Mouse (Mus musculus) adrenal gland, adult 10 weeks (tissue): ENCODE results near the gene Bbs12. TPM values are rescaled to one million over a fixed set of nuclear protein-coding genes. Genes with fewer than 3 reads are reported as not detected.

Experiments
- polyA plus RNA-seq: library from polyadenylated mRNA; stranded (reverse); fragments of 350-450 nt; fragmentation: Illumina TruSeq; extraction: RNeasy Lipid Tissue Mini Kit (QIAGEN cat#74804); gene quantifications from one replicate; pipeline ENCODE4 v1.2.3, GENCODE M21; 2014; ENCODE audit warnings: low read depth, low replicate concordance

The Bbs12 gene
- polyA plus RNA-seq: 12.5 TPM

DNA sequence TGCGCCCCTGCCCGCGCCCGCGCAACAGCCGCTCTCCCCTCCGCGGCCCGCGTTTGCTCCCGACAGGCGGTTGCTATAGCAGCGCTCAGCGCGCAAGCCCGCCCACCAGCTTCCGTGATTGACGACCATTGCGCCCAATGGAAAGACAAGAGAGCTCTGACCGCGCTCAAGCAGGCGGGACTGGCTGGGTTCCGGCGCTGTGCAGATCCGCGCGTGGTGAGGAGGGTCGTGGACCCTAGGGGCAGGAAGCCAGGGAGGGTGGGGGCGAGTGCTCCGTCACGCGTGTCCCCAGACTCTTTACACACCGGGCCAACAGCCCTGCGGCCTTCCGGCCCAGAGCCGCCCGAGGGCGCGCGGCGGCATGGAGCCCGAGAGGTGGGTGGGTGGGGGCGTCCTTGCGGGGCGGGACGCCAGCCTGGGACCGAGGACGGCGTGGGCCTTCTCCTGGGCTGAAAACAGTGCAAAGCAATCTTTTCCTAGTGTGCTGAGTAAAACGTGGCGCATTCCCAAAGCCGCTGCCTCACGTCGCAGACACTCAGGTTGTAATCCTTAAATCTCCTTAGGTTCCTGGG, at the start of gene Bbs12, which contains the start of gene Cetn4:
Bbs12 (plus strand) TSS at position 185 of the 572 bp plus-strand sequence.
Cetn4 (minus strand) TSS at position 339 of the 572 bp plus-strand sequence.

DNA sequence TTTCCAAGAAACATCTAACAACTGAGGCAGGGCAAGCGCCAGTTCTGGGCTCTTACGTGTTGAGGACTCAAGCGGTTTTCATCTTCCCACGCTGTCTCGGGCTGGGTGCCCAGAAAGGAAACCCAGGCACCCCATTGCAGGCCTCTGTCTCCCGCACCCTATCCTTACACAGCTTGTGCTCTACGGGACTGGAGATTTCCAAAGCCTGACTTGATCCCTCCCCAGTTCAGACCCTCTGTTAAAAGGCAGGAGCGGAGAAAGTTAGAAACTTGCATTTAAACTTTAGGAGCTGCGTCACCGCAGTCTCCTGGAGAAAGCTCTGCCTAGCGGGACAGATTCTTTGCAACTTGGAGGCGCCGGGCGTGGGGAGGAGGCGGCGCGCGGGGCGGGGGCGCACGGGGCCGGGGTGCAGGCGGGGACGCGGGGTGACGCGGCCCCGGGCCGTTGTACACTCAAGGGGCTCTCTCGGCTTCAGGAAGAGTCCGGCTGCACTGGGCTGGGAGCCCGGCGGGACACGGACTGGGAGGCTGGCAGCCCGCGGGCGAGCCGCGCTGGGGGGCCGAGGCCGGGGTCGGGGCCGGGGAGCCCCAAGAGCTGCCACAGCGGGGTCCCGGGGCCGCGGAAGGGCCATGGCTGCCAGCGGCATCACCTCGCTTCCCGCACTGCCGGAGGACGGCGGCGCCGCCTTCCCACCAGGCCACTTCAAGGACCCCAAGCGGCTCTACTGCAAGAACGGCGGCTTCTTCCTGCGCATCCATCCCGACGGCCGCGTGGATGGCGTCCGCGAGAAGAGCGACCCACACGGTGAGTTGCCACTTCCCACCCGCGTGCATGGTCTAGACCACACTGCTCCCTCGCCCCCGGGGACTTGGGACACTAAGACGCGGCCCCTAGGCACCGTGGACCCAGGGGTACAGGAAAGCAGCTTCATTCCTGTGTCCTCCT, 36.1 kb downstream of the Bbs12 start, which contains the start of gene Fgf2:
Fgf2 (plus strand) TSS at position 126 of the 945 bp plus-strand sequence.

Other genes with a start within 250 kb of the Bbs12 start
- gene Adad1, start 249.0 kb upstream of the Bbs12 start, polyA plus RNA-seq: not detected
- not detected for gene Il2, start 186.6 kb upstream of the Bbs12 start, polyA plus RNA-seq
- gene Il21, start 79.9 kb upstream of the Bbs12 start, polyA plus RNA-seq: not detected
- gene Cetn4, start 154 bp downstream of the Bbs12 start, polyA plus RNA-seq: 59.0 TPM
- gene Fgf2, start 35.8 kb downstream of the Bbs12 start, polyA plus RNA-seq: 17.1 TPM
- 38.1 TPM for gene Spata5, start 107.3 kb downstream of the Bbs12 start, polyA plus RNA-seq
- gene Nudt6, start 107.7 kb downstream of the Bbs12 start, polyA plus RNA-seq: 4.0 TPM